Comparison of ENCODE assay signal across 12 mouse cellular contexts in genomic region chr9:112445230-112446026, GRCm38 (mm10).
DNase-seq lines count a peak whose midpoint lies in the region; ATAC-seq lines count a peak whose summit lies in the region.
"Had no signal": no experiment of that assay in that cellular context is flagged by ENCODE, and none has a peak within 500 bp of the region (broad histone marks: within the 10 kb centered on the region; RNA-seq: fewer than 3 reads in every experiment).

No protein-coding gene starts in this region.

- no peak overlapping the region for H3K4me3 ChIP-seq in limb, embryonic 11.5 days (ENCODE audit: low read depth, low read length)
- H3K4me3 ChIP-seq in limb, embryonic 10.5 days, result no peak overlapping the region
- no peak overlapping the region for H3K4me3 ChIP-seq in embryonic facial prominence, embryonic 12.5 days
- H3K4me3 ChIP-seq in embryonic facial prominence, embryonic 15.5 days (replicated peaks), result no peak overlapping the region
- no peak overlapping the region for H3K4me3 ChIP-seq in limb, embryonic 15.5 days
- H3K4me3 ChIP-seq: limb, embryonic 13.5 days had no signal

- peak; percentile 47; the same call in 1 of the 2 replicates for ATAC-seq in limb, embryonic 11.5 days (ENCODE audit: insufficient number of reproducible peaks, low FRiP score, low TSS enrichment, low read depth)
- peak; percentile 52; the same call in 1 of the 2 replicates for ATAC-seq in embryonic facial prominence, embryonic 12.5 days (ENCODE audit: insufficient number of reproducible peaks, insufficient read depth, low FRiP score, low TSS enrichment)
- ATAC-seq in embryonic facial prominence, embryonic 15.5 days (ENCODE audit: insufficient number of reproducible peaks, low FRiP score, low TSS enrichment, low read depth), result peak; percentile 47
- ATAC-seq in limb, embryonic 15.5 days (ENCODE audit: insufficient number of reproducible peaks, low FRiP score, low TSS enrichment, low read depth), result peak; percentile 55; the same call in 1 of the 2 replicates
- ATAC-seq: inflammation-experienced regulatory T-cells, adult 6 months had no signal

- no peak overlapping the region for H3K4me2 ChIP-seq in limb, embryonic 11.5 days (ENCODE audit: low read depth, severe bottlenecking)
- no peak overlapping the region for H3K4me2 ChIP-seq in embryonic facial prominence, embryonic 12.5 days (replicated peaks)
- no peak overlapping the region for H3K4me2 ChIP-seq in embryonic facial prominence, embryonic 15.5 days (replicated peaks)
- no peak overlapping the region for H3K4me2 ChIP-seq in limb, embryonic 15.5 days
- H3K4me2 ChIP-seq: limb, embryonic 13.5 days had no signal

- H3K27ac ChIP-seq in limb, embryonic 11.5 days (replicated peaks; ENCODE audit: low read depth, low read length), result no peak overlapping the region
- H3K27ac ChIP-seq in limb, embryonic 10.5 days, result no peak overlapping the region
- H3K27ac ChIP-seq in embryonic facial prominence, embryonic 12.5 days, result no peak overlapping the region
- H3K27ac ChIP-seq in embryonic facial prominence, embryonic 15.5 days (replicated peaks), result no peak overlapping the region
- H3K27ac ChIP-seq in limb, embryonic 15.5 days, result no peak overlapping the region
- H3K27ac ChIP-seq: limb, embryonic 13.5 days had no signal

- no peaks in the 10 kb centered on the region for H3K27me3 ChIP-seq in limb, embryonic 11.5 days (ENCODE audit: control insufficient read depth, insufficient read depth, low read length)
- no peaks in the 10 kb centered on the region for H3K27me3 ChIP-seq in limb, embryonic 10.5 days (ENCODE audit: low read depth, poor library complexity, severe bottlenecking)
- H3K27me3 ChIP-seq in embryonic facial prominence, embryonic 12.5 days, result no peaks in the 10 kb centered on the region
- no peaks in the 10 kb centered on the region for H3K27me3 ChIP-seq in embryonic facial prominence, embryonic 15.5 days
- no peaks in the 10 kb centered on the region for H3K27me3 ChIP-seq in limb, embryonic 15.5 days
- H3K27me3 ChIP-seq: limb, embryonic 13.5 days had no signal

- DNase-seq in limb, embryonic 11.5 days (ENCODE audit: low spot score), result no peak
- no peak for DNase-seq in limb, embryonic 10.5 days (ENCODE audit: low spot score)
- DNase-seq in ovary, postnatal 14 days (ENCODE audit: low spot score), result no peak
- DNase-seq in urinary bladder, adult 2 months (ENCODE audit: low spot score), result no peak
- DNase-seq: adrenal gland, postnatal 36 days; cerebellum, adult 11-12 months; kidney, postnatal 4 days had no signal

- no peaks in the 10 kb centered on the region for H3K4me1 ChIP-seq in limb, embryonic 11.5 days (ENCODE audit: control insufficient read depth, insufficient read depth, low read length)
- H3K4me1 ChIP-seq in limb, embryonic 10.5 days, result no peaks in the 10 kb centered on the region
- no peaks in the 10 kb centered on the region for H3K4me1 ChIP-seq in embryonic facial prominence, embryonic 12.5 days
- H3K4me1 ChIP-seq in embryonic facial prominence, embryonic 15.5 days, result no peaks in the 10 kb centered on the region
- no peaks in the 10 kb centered on the region for H3K4me1 ChIP-seq in limb, embryonic 15.5 days
- H3K4me1 ChIP-seq: limb, embryonic 13.5 days had no signal

- 89% methylated on average over 4 of the region's 4 CpGs for WGBS in limb, embryonic 11.5 days
- 94% methylated on average over 4 of the region's 4 CpGs for WGBS in limb, embryonic 10.5 days
- WGBS in embryonic facial prominence, embryonic 12.5 days, result 92% methylated on average over 4 of the region's 4 CpGs
- 94% methylated on average over 4 of the region's 4 CpGs for whole genome bisulfite sequencing in embryonic facial prominence, embryonic 15.5 days
- 85% methylated on average over 4 of the region's 4 CpGs for WGBS in limb, embryonic 15.5 days

- no peaks in the 10 kb centered on the region for H3K9me3 ChIP-seq in limb, embryonic 11.5 days (ENCODE audit: control insufficient read depth, low read length)
- H3K9me3 ChIP-seq in limb, embryonic 10.5 days (replicated peaks), result no peaks in the 10 kb centered on the region
- H3K9me3 ChIP-seq in embryonic facial prominence, embryonic 12.5 days, result no peaks in the 10 kb centered on the region
- no peaks in the 10 kb centered on the region for H3K9me3 ChIP-seq in embryonic facial prominence, embryonic 15.5 days (replicated peaks)
- no peaks in the 10 kb centered on the region for H3K9me3 ChIP-seq in limb, embryonic 15.5 days
- H3K9me3 ChIP-seq: limb, embryonic 13.5 days had no signal

- no peaks in the 10 kb centered on the region for H3K36me3 ChIP-seq in limb, embryonic 11.5 days (ENCODE audit: control insufficient read depth, insufficient read depth, low read length)
- no peaks in the 10 kb centered on the region for H3K36me3 ChIP-seq in limb, embryonic 10.5 days
- H3K36me3 ChIP-seq in embryonic facial prominence, embryonic 12.5 days, result no peaks in the 10 kb centered on the region
- no peaks in the 10 kb centered on the region for H3K36me3 ChIP-seq in embryonic facial prominence, embryonic 15.5 days
- H3K36me3 ChIP-seq in limb, embryonic 15.5 days, result no peaks in the 10 kb centered on the region
- H3K36me3 ChIP-seq: limb, embryonic 13.5 days had no signal

- H3K9ac ChIP-seq in limb, embryonic 11.5 days (ENCODE audit: low read length), result no peak overlapping the region
- H3K9ac ChIP-seq in embryonic facial prominence, embryonic 12.5 days, result no peak overlapping the region
- H3K9ac ChIP-seq in embryonic facial prominence, embryonic 15.5 days, result no peak overlapping the region
- no peak overlapping the region for H3K9ac ChIP-seq in limb, embryonic 15.5 days
- H3K9ac ChIP-seq: limb, embryonic 13.5 days had no signal
